Mouse (Mus musculus) CH12.LX (cell line): ENCODE results near the gene Gm21970. TPM values are rescaled to one million over a fixed set of nuclear protein-coding genes. Genes with fewer than 3 reads are reported as not detected.
A peak's percentile ranks its signal among the peaks of the same experiment; 100 is the strongest.

Experiments
- DNase-seq: peaks from one replicate; pipeline ENCODE4 v3.0.0-alpha.2; 2013; ENCODE audit errors: extremely low read depth
- H3K27ac ChIP-seq: 2 replicates; pipeline ENCODE4 v1.5.1; 2012; ENCODE audit warnings: low read depth, mild to moderate bottlenecking, control low read depth, moderate library complexity; ENCODE audit not compliant: insufficient read depth
- H3K27me3 ChIP-seq: replicated peaks from 2 replicates; pipeline ENCODE3; 2012; ENCODE audit warnings: inconsistent platforms
- H3K36me3 ChIP-seq, 2 experiments: replicated peaks in 1 of 2; 2 replicates each; pipeline versions ENCODE3 to v1.6.1; 2012; ENCODE audit warnings: inconsistent platforms in 1 of 2, low read length in 1 of 2, mild to moderate bottlenecking in 1 of 2, mixed read lengths in 1 of 2, moderate library complexity in 1 of 2; ENCODE audit not compliant: control insufficient read depth in 1 of 2, insufficient read depth in 1 of 2
- H3K4me1 ChIP-seq, 2 experiments: 2 replicates each; pipeline ENCODE4 v1.6.1; 2012; ENCODE audit warnings: inconsistent platforms in 1 of 2, moderate library complexity in 1 of 2; ENCODE audit not compliant: insufficient read depth in 2 of 2, control insufficient read depth in 1 of 2
- H3K4me2 ChIP-seq: 2 replicates; pipeline ENCODE4 v1.6.1; 2012; ENCODE audit warnings: low read depth, mild to moderate bottlenecking, control low read depth; ENCODE audit not compliant: poor library complexity, insufficient read depth, severe bottlenecking
- H3K4me3 ChIP-seq, 3 experiments: fragments of 150-350 bp in 1 of 3; sonication (generic) in 1 of 3; replicated peaks in 1 of 3; 2 replicates each; pipeline versions ENCODE3 to v1.5.1; 2011 to 2012; ENCODE audit warnings: low read depth in 2 of 3, low read length in 2 of 3, mild to moderate bottlenecking in 2 of 3, moderate library complexity in 2 of 3, control low read depth in 1 of 3, improper control_type of control experiment in 1 of 3, inconsistent platforms in 1 of 3, mixed read lengths in 1 of 3; ENCODE audit not compliant: poor library complexity in 1 of 3
- H3K79me2 ChIP-seq: replicated peaks from 2 replicates; pipeline ENCODE4 v1.6.1; 2012; ENCODE audit warnings: mild to moderate bottlenecking, moderate library complexity; ENCODE audit not compliant: control insufficient read depth, poor library complexity, insufficient read depth, severe bottlenecking; ENCODE audit errors: extremely low read depth
- H3K9ac ChIP-seq: 2 replicates; pipeline ENCODE4 v1.6.1; 2012; ENCODE audit warnings: low read depth, mild to moderate bottlenecking, control low read depth, moderate library complexity; ENCODE audit not compliant: insufficient read depth
- H3K9me3 ChIP-seq: replicated peaks from 2 replicates; pipeline ENCODE3; 2012; ENCODE audit warnings: low read length, inconsistent platforms, mixed read lengths
- BHLHE40 ChIP-seq: IDR thresholded peaks from 2 replicates; pipeline ENCODE4 v1.6.1; 2011; ENCODE audit warnings: mild to moderate bottlenecking, low read depth, low read length, improper control_type of control experiment
- CHD1 ChIP-seq: IDR thresholded peaks from 2 replicates; pipeline ENCODE4 v1.6.1; 2012; ENCODE audit warnings: low read depth, low read length, improper control_type of control experiment, inconsistent platforms
- CHD2 ChIP-seq: IDR thresholded peaks from 2 replicates; pipeline ENCODE4 v1.6.1; 2011; ENCODE audit warnings: low read length, improper control_type of control experiment
- E2F4 ChIP-seq: IDR thresholded peaks from 2 replicates; pipeline ENCODE4 v1.6.1; 2011; ENCODE audit warnings: low read depth, low read length, improper control_type of control experiment; ENCODE audit not compliant: insufficient replicate concordance
- ELF1 ChIP-seq: IDR thresholded peaks from 2 replicates; pipeline ENCODE4 v1.6.1; 2014; ENCODE audit warnings: low read depth, mild to moderate bottlenecking, inconsistent platforms, low read length, improper control_type of control experiment
- EP300 ChIP-seq: IDR thresholded peaks from 2 replicates; pipeline ENCODE4 v1.6.1; 2011; ENCODE audit warnings: low read length, improper control_type of control experiment
- ETS1 ChIP-seq: conservative IDR thresholded peaks from 2 replicates; pipeline ENCODE4 v1.6.1; 2012; ENCODE audit warnings: low read depth, mild to moderate bottlenecking, inconsistent platforms, low read length, improper control_type of control experiment, moderate library complexity
- GABPA ChIP-seq: IDR thresholded peaks from 2 replicates; pipeline ENCODE4 v1.6.1; 2012; ENCODE audit warnings: low read depth, low read length, improper control_type of control experiment, inconsistent platforms; ENCODE audit not compliant: insufficient replicate concordance
- HCFC1 ChIP-seq: IDR thresholded peaks from 2 replicates; pipeline ENCODE4 v1.6.1; 2012; ENCODE audit warnings: low read depth, mild to moderate bottlenecking, inconsistent platforms, low read length, improper control_type of control experiment
- IRF4 ChIP-seq: IDR thresholded peaks from 2 replicates; pipeline ENCODE4 v1.6.1; 2014; ENCODE audit warnings: low read depth, mild to moderate bottlenecking, inconsistent platforms, low read length, improper control_type of control experiment
- JUN ChIP-seq: IDR thresholded peaks from 2 replicates; pipeline ENCODE4 v1.6.1; 2011; ENCODE audit warnings: low read depth, mild to moderate bottlenecking, low read length, improper control_type of control experiment, moderate library complexity; ENCODE audit not compliant: insufficient read depth
- JUND ChIP-seq: conservative IDR thresholded peaks from 2 replicates; pipeline ENCODE4 v1.6.1; 2011; ENCODE audit warnings: low read depth, low read length, improper control_type of control experiment
- MAFK ChIP-seq: IDR thresholded peaks from 2 replicates; pipeline ENCODE4 v1.6.1; 2011; ENCODE audit warnings: low read length, improper control_type of control experiment; ENCODE audit not compliant: insufficient replicate concordance
- MAX ChIP-seq: IDR thresholded peaks from 2 replicates; pipeline ENCODE4 v1.6.1; 2011; ENCODE audit warnings: low read length, improper control_type of control experiment
- MAZ ChIP-seq: IDR thresholded peaks from 2 replicates; pipeline ENCODE4 v1.6.1; 2012; ENCODE audit warnings: low read depth, mild to moderate bottlenecking, inconsistent platforms, low read length, improper control_type of control experiment, moderate library complexity
- MEF2A ChIP-seq: IDR thresholded peaks from 2 replicates; pipeline ENCODE4 v1.6.1; 2014; ENCODE audit warnings: low read depth, mild to moderate bottlenecking, inconsistent platforms, low read length, improper control_type of control experiment, borderline replicate concordance
- MXI1 ChIP-seq: IDR thresholded peaks from 2 replicates; pipeline ENCODE4 v1.6.1; 2011; ENCODE audit warnings: mild to moderate bottlenecking, low read depth, low read length, improper control_type of control experiment
- MYC ChIP-seq: IDR thresholded peaks from 2 replicates; pipeline ENCODE4 v1.6.1; 2011; ENCODE audit warnings: low read depth, mild to moderate bottlenecking, improper control_type of control experiment, low read length
- NELFE ChIP-seq: IDR thresholded peaks from 2 replicates; pipeline ENCODE4 v1.6.1; 2011; ENCODE audit warnings: low read depth, low read length, improper control_type of control experiment
- NRF1 ChIP-seq: IDR thresholded peaks from 2 replicates; pipeline ENCODE4 v1.6.1; 2014; ENCODE audit warnings: low read depth, mild to moderate bottlenecking, inconsistent platforms, low read length, improper control_type of control experiment, moderate library complexity
- PAX5 ChIP-seq: IDR thresholded peaks from 2 replicates; pipeline ENCODE4 v1.6.1; 2012; ENCODE audit warnings: low read length, inconsistent platforms, mixed read lengths
- POLR2AphosphoS2 ChIP-seq: IDR thresholded peaks from 2 replicates; pipeline ENCODE4 v1.6.1; 2011; ENCODE audit warnings: low read depth, low read length, improper control_type of control experiment
- RAD21 ChIP-seq: IDR thresholded peaks from 2 replicates; pipeline ENCODE4 v1.6.1; 2011; ENCODE audit warnings: low read depth, mild to moderate bottlenecking, low read length, improper control_type of control experiment, moderate library complexity
- RCOR1 ChIP-seq: conservative IDR thresholded peaks from 2 replicates; pipeline ENCODE4 v1.6.1; 2012; ENCODE audit warnings: low read depth, mild to moderate bottlenecking, inconsistent platforms, low read length, improper control_type of control experiment
- SIN3A ChIP-seq: IDR thresholded peaks from 2 replicates; pipeline ENCODE4 v1.6.1; 2012; ENCODE audit warnings: low read length, improper control_type of control experiment, inconsistent platforms
- TCF12 ChIP-seq: IDR thresholded peaks from 2 replicates; pipeline ENCODE4 v1.6.1; 2014; ENCODE audit warnings: low read depth, mild to moderate bottlenecking, inconsistent platforms, low read length, improper control_type of control experiment
- UBTF ChIP-seq: IDR thresholded peaks from 2 replicates; pipeline ENCODE4 v1.6.1; 2012; ENCODE audit warnings: low read depth, mild to moderate bottlenecking, inconsistent platforms, low read length, improper control_type of control experiment, moderate library complexity
- USF1 ChIP-seq: IDR thresholded peaks from 2 replicates; pipeline ENCODE4 v1.6.1; 2014; ENCODE audit warnings: low read depth, mild to moderate bottlenecking, inconsistent platforms, low read length, improper control_type of control experiment
- ZMIZ1 ChIP-seq: IDR thresholded peaks from 2 replicates; pipeline ENCODE4 v1.6.1; 2012; ENCODE audit warnings: low read depth, mild to moderate bottlenecking, inconsistent platforms, low read length, improper control_type of control experiment
- ZNF384 ChIP-seq: IDR thresholded peaks from 2 replicates; pipeline ENCODE4 v1.6.1; 2012; ENCODE audit warnings: low read depth, low read length, improper control_type of control experiment, inconsistent platforms
- dilution Hi-C: fragments of 300-500 bp; cut with MboI; formaldehyde crosslinking; loops from 2 replicates; pipeline ENCODE4 v1.14.3; 2020; ENCODE audit warnings: low sequenced_read_pairs; ENCODE audit not compliant: extremely low pct_unique_long_range_greater_than_20kb, extremely low pct_ligation_motif_present
- in situ Hi-C: fragments of 300-500 bp; cut with MboI; formaldehyde crosslinking; loops from 3 replicates; pipeline ENCODE4 v1.14.3; 2019; ENCODE audit warnings: low sequenced_read_pairs, low pct_ligation_motif_present, low pct_unique_long_range_greater_than_20kb, mixed read lengths
- polyA plus RNA-seq: library from polyadenylated mRNA; unstranded; fragments of >175 nt; gene quantifications from 2 replicates; pipeline ENCODE4 v1.2.1, GENCODE M21; 2012; ENCODE audit warnings: low read depth; ENCODE audit not compliant: insufficient read length
- total RNA-seq, 2 experiments: library from RNA; depleted of rRNA; stranded (reverse); fragments of 300-350 nt in 1 of 2; fragments of >200 nt in 1 of 2; gene quantifications; 2 replicates each; pipeline ENCODE4 v1.2.3; 2012 to 2014

Gm21970 gene
- total and polyA plus RNA-seq, 3 experiments: not detected

DNA sequence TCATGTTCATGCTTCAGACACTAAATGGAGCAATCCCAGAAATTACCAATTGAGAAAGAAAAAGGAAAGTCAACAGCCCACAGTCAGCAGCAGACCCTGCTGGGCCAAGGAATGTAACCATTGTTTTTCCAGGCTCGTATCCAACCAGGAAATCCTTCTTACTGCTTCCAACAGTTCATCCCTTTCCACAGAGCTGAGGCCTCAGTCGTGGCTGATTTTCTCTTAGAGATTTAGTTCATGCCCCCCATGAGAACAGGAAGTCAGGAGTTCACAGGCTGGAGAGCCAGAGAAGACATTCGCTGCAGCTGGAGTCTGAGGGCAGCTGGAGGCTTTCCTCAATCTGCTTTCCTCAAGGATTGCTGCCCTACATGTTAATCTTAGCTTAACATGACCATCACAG lies 28.0 kb upstream of the Gm21970 start:
- dilution Hi-C loops: no loop called here
- Histone ChIP-seq H3K27ac (no peak overlapping the region), H3K27me3 (peaks cover 4% of the 10 kb centered on the region), H3K9ac (no peak overlapping the region), H3K9me3 (peaks cover 8% of the 10 kb centered on the region), H3K36me3 (no peaks in the 10 kb centered on the region), H3K4me1 (peaks cover 26 to 59% of the 10 kb centered on the region in 2 experiments), H3K4me3 (no peak overlapping the region), H3K79me2 (no peaks in the 10 kb centered on the region), H3K4me2 (no peak overlapping the region)
- DNase-seq: no peak
- TF ChIP-seq MEF2A: no peak
- TF ChIP-seq MAX: no peak
- TF ChIP-seq POLR2AphosphoS2: no peak
- TF ChIP-seq MAZ: 0 out of 2 replicates have a peak, but pooled peaks have one; percentile 5
- no peak for TF ChIP-seq CHD1
- in situ Hi-C loops: loop anchor here (10.0 to 25.0 kb wide), 4 partner anchors 121 to 924 kb away; partner anchors contain the start of genes Ifnar1, Kcne2 and Tmem50b

- peak; percentile 93 for TF ChIP-seq TCF12
- peak; percentile 71; the same call in 1 of the 2 replicates for TF ChIP-seq MAX
- TF ChIP-seq NRF1: no peak
- 0 out of 2 replicates have a peak, but pooled peaks have one; percentile 19 for TF ChIP-seq USF1
- peak; percentile 80 for TF ChIP-seq ELF1
- TF ChIP-seq ETS1: peak; percentile 92
- no peak for TF ChIP-seq GABPA
- peak; percentile 61; the same call in 1 of the 2 replicates for TF ChIP-seq MAZ
- TF ChIP-seq BHLHE40: peak; percentile 100
- 0 out of 2 replicates have a peak, but pooled peaks have one; percentile 16 for TF ChIP-seq HCFC1
- peak; percentile 93 for TF ChIP-seq EP300
- TF ChIP-seq JUN: peak; percentile 82
- no peak for TF ChIP-seq PAX5
- no peak for TF ChIP-seq ZMIZ1
- peak; percentile 98 for TF ChIP-seq IRF4
- peak; percentile 96 for TF ChIP-seq RCOR1
- no peak for TF ChIP-seq NELFE
- peak; percentile 77 for TF ChIP-seq MYC
- peak; percentile 52; the same call in 1 of the 2 replicates for TF ChIP-seq CHD2
- 0 out of 2 replicates have a peak, but pooled peaks have one; percentile 18 for TF ChIP-seq SIN3A
- TF ChIP-seq E2F4: no peak
- peak; percentile 34; the same call in 1 of the 2 replicates for TF ChIP-seq MXI1
- peak; percentile 93 for TF ChIP-seq ZNF384
- peak; percentile 85 for TF ChIP-seq MEF2A
- peak; percentile 93 for TF ChIP-seq JUND
- no peak for TF ChIP-seq UBTF
- peak; percentile 80 for TF ChIP-seq MAFK
- no peak; the same call in 1 of the 2 replicates for TF ChIP-seq RAD21
- DNase-seq: peak; percentile 89
- H3K9me3 ChIP-seq: peaks cover 8% of the 10 kb centered on the region
- H3K79me2 ChIP-seq: no peaks in the 10 kb centered on the region
- no peaks in the 10 kb centered on the region for H3K36me3 ChIP-seq
- H3K4me1 ChIP-seq: peaks cover 23 to 51% of the 10 kb centered on the region in 2 experiments
- H3K9ac ChIP-seq: no peak overlapping the region
- no peak overlapping the region for H3K4me3 ChIP-seq
- H3K27ac ChIP-seq: no peak overlapping the region
- dilution Hi-C loops (no loop called here), in situ Hi-C loops (loop anchor here (5.0 to 25.0 kb wide), 5 partner anchors 36 to 921 kb away; partner anchors contain the start of genes Ifnar1, Kcne2 and Tmem50b)
- peaks cover 4% of the 10 kb centered on the region for H3K27me3 ChIP-seq
- no peak overlapping the region for H3K4me2 ChIP-seq
Observed at GRCm38 (mm10) chr16:91366567-91366966, 25.0 kb upstream of the Gm21970 start.
